Mouse (Mus musculus) megakaryocyte, adult 5-6 weeks (primary cell): Measurements from ENCODE around the gene Arhgdia. TPM values are rescaled to one million over a fixed set of nuclear protein-coding genes. Genes with fewer than 3 reads are reported as not detected.
"Not testable (repeated sequence)": the region's sequence is repeated elsewhere in the genome, so short reads cannot be mapped to it uniquely, and the experiment has no call there.

Experiments
- ATAC-seq: 2 replicates; pipeline ENCODE4 v1.8.0; 2016; ENCODE audit warnings: mild to moderate bottlenecking, inconsistent platforms; ENCODE audit not compliant: poor library complexity, severe bottlenecking
- total RNA-seq, 2 experiments: library from RNA; stranded (forward) in 1 of 2; stranded (reverse) in 1 of 2; fragments of 153-499, 151-499 nt in 1 of 2; fragments of 221-1000, 200-1000 nt in 1 of 2; gene quantifications; 2 replicates each; pipeline versions ENCODE4 v1.2.3 to v1.2.4; 2015 to 2017

Arhgdia gene
- total RNA-seq, 2 experiments from 2014 or later = 226 to 521 TPM

DNA sequence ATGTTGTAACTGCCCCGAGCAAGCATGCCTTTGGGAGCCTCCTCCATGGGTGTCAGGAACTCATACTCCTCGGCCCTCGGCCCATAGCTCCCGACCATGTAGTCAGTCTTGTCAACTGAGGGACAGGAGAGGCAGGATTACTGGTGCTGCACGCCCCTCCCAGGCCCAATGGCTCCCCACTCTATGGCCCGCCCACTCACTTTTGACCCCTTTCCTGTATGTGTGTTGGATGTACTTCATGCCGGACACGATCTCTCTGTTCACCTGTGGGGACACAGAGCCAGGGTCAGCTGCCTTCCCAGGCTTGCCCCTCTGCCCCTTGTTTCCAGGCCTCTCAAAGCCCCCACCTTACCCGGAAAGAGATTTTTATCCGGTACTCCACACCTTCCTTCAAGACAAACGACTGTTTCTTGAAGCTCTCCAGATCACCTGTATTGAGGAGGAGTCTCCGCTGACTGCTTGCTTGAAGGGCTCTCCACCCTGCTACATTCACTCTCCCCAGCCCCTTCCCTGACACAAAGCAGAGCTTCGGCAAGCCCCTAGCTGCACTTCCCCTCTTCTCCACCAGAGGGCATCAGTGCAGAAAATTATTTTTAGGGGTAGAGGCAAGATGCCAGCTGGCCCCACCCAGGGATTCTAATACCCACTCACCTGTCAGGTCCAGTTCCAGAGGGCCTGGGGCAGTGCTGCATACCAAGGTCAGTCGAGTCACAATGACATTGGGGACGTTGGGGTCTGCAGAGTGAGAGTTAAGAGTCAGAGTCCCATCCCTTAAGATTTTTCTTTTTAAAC is 1.9 kb downstream of the Arhgdia start:
- 0 out of 2 replicates have a peak, but pooled peaks have one; percentile 23 for ATAC-seq

DNA sequence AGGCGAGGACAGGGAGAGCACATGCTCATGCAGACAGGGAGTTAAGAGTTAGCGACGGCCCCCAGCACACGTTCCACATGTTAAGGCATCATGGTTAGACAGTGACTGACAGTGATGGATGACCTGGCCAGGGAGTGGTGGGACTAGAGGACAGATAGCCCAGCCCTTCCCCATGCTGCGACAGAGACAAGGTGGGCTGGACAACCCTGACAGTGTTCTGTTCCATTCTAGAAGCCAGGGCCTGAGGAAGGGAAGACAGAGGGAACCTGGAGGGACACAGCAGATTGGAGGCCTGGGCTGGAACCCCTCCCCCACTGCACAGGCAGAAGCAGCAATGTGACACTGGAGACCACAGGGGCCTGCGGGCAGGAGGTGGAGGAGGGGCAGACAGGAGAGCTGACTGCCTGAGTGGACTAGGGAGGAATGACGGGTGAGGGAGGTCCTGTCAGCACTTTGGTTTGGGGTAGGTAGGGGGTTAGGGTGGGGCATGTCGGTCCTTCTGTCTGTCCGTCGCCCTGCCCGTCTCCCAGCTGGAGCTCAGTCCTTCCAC is 2.7 kb downstream of the Arhgdia start:
- ATAC-seq = no peak

DNA sequence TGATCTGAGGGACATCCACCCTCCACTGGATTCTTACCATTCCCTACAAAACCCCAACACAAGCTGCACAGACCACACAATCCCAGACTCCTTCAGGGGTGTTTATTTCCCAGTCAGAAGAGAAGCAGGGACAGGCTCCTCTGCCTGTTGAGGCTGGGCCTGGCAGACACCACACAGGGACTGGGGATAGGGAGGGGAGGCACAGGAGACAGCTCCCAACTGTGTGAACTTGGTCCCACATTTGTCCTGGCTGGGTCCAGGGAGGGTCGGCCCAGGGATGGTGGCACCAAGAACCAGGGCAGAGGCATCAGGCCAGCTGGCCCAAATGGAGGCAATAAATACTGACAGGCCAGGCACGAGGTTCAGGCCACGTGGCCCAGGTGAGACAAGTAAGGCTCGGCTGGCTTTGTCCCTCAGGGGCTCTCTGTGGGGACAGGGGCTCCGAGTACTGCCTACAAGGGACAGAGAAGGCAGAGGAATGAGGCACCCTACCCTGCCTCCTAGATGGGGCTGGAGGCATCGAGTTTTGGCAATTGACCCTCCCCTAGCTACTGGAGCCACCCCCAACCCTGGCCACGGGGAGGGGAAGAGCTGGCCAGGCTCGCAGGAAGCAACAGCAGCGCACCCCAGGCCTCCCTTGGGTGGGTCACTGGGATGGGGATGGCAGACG is 3.3 kb downstream of the Arhgdia start:
- no peak for ATAC-seq

DNA sequence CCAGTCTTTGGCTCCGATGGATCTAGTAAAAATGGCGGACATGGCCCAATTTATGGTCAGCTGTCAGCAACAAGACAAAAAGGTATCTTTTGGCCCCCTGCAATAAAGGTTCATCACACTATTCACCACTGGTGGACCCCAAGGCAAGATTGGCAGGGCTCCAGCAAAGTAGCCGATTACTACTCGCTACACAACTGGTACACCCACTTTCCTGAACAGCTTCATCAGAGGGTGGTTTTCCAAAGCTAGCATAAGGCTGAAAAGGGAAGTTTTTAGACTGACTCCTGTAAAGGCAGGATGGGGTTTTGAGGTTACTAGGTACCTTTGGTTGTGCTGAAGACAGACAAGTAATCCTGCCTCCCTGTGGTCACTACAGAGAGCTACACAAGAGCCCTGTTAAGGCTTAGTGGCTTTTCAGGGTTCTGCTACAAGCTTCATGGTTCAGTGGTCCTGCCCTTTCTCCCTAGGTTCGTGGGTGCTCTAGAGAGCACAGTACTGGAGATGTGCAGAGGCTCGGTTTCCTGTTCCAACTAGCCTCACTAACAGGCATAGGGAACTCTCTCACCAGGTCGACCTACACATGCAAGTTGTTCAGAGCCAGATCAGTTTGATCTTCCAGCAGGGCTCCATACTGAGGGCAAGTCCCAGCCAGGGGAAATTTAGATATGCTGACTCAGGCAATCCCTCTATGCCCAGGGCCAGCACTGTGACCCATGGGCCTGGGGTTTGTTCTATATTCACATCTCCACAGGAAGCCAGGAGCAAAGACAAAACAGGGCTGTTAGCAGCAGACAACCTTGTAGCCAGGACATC is 4.0 kb downstream of the Arhgdia start:
- no peak for ATAC-seq

DNA sequence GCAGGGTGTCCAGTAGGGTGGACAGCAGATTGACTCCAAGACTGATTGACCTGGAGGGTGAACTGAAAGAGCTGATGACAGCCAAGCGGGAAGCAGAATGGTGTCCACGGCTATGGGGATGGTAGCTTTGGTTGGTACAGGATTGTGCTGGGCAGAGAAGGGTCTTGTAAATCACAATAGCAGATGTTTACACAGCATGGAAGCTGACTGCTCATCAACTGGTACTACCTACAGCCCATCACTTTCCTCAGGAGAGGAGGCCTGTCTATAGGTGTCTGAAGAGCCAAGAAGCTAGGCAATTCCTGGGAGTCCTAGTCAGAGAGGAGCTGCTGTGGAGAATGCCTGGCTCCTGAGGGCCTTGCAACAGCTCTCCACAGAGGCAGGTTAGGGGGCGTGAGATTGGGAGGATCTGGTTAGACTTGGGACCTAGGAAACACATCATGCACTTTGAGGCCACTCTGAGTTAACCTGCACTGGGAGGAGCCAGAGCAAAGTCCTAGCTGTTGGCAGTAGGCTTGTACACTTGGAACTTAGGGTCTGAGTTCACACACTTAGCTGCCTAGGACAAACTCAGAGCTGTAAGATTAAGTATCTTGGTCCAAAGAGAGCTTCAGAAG is 5.0 kb downstream of the Arhgdia start:
- ATAC-seq = no peak

DNA sequence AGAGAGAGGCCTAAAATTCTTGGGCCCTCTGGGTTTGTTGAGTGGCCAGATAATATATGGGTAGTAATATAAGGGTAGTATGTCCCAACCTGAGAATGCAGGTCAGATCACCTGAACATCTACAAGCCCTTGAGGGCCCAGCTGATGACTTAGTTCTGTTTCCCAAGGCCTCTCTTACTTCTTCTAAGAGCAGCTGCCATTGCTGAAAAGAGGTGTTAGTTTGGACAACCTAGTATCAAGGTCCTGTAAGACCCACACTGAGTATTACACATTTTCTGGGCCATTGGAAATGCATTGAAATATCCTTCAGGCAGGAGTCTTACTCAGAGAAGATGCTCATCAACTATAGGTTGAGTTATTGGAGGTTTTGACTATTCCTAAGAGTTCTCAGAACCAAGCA is 5.5 kb downstream of the Arhgdia start:
- ATAC-seq = no peak

DNA sequence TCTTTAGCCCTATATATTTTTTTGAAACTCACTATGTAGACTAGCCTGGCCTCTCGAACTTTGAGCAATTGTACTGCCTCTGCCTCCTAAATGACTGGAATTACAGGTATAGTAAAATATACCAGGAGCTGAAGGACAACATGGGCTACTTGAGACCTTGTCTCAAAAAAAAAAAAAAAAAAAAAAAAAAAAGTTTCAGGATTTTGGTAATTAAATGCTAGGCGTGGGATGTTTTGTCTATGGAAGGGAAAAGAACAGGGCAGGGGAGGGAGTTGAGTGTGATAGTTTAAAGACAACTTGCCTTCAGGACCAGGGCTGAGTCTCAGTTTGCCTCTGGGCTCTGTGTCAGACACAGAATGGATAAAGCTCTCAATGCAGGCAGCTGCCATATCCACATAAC is 6.4 kb downstream of the Arhgdia start:
- ATAC-seq = no peak

DNA sequence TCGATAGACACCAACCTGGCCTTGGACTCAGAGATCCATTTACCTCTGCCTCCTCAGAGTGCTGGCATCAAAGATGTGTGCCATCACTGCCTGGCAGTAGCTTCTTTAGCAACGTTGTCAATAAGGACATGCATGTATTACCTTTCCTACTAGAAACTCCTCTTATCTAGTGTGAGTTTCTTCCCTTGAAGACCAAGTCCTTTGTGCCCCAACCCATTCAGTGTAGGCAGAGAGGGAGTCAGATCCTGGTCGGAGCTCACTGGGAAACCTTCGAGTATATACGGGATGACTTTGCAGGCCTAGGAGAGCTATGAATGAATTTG is 7.2 kb downstream of the Arhgdia start:
- no peak for ATAC-seq

DNA sequence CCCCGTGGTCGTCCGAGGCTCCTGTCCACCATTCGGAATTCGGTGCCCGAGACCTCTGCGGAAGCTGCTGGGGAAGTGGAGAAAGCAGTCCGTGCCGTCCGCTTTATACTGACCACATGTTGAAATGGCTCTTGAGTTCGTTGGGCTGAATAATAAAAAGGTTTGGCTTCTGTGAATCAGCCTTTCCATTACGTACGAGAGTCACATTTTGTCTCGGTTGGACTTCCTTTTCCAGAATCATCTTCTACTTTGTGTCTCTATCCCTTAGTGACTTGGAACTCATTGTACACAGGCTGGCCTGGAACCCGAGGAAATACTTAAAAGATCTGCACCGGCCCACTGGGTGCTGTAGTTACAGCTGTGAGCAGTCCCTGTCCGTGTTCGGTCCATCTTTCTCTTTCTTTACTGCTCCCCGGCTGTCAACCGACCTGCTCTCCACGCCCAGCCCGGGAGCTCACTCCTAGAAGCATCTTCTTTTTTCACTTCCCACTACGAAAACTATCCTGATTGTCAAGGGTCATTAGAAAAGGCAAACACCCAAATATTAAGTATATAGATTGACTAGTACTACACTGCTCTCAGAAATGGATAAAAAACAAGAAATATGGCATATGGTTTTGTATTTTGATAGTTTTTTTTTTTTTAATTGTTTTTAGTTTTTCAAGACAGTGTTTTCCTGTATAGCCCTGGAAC is 7.7 kb downstream of the Arhgdia start:
- ATAC-seq = 0 out of 2 replicates have a peak, but pooled peaks have one; percentile 1

DNA sequence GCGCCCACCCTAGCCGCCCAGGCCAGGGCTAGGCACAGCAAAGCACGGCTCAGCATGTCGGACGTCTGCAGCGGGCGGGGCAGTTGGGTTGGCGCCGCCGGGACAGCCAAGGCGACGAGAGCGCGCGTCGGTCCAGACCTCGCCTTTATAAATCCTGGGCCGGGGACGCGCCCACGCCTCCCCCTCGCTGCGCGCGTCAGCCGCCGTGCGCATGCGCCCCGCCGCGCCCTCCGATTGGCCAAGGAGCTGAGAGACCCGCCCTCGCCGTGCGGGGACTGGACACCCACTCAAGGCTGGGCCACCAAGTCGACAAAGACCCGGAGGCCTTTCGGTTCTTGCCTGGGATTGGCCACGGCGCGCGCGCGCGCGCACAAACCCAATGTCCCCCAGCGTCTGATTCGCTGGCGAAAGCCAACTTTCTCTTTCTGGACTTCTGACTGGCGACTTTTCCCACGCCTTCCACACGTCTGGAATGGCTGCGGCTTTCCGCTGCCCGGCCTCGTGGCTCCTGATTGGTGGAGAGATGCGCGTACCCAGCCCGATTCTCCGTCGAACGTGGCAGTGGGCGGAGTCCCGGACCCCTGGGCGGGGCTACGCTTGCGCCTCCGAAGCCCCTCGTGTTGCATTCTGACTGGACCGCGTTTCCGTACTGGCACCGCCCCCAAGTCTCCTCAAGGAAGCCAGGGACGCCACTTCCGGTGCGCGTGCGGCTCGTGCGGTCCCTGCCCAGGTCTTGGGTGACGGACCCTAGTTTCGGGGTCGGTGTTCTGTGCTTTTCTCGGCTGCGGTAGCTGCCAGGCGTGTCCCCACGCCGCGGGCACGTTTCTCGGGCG is 8.5 kb downstream of the Arhgdia start, which contains the start of gene P4hb:
Gene P4hb (minus strand): TSS at position 502 of the 833 bp plus-strand sequence.
- ATAC-seq = peak; percentile 77

DNA sequence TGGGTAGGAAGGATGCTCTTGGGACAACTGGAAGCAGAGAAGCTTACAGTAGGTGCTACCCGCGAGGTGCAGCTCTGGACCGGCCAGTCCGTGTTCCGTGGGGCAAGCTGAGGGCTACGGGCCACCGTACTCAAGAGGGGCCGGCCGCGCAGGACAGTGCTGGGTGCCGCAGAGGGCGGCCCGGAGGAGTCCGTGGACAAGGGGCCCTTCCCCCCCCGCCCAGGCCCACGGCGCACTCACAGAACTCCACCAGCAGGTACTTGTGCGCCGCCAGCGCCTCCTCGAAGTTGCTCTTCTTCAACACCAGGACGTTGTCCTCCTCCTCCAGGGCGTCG is 9.0 kb downstream of the Arhgdia start:
- peak; percentile 1; the same call in 1 of the 2 replicates for ATAC-seq

DNA sequence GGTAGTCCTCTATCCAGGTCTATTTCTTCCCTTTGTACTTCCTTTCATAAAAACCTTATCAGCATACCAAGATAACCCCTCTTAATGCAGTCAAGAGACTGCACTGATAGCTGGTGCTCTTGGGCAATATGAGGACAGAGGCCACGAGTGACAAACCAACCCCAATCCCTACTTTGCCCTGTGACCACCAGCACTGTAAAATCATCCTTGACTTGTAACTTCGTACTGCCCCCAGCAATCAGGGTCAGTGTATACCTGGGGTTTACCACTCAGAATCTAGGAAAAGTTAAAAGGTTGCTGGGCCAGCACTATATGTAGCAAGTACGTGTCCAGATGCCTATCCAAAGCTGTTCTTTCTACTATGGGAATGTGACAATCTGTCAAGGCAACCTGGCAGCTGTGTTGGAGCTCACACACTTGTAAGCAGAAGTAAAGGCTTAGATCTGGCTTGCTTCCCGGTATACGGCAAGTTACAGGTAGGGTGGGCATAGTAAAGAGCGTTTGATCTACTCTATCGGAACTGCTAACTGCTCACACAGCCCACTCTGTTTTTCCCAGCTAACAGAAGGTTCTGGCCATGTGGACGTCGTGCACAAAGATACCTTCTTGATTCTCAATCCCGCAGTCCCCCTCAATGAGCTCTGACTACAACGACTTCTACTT is 9.5 kb downstream of the Arhgdia start:
- ATAC-seq = no peak

DNA sequence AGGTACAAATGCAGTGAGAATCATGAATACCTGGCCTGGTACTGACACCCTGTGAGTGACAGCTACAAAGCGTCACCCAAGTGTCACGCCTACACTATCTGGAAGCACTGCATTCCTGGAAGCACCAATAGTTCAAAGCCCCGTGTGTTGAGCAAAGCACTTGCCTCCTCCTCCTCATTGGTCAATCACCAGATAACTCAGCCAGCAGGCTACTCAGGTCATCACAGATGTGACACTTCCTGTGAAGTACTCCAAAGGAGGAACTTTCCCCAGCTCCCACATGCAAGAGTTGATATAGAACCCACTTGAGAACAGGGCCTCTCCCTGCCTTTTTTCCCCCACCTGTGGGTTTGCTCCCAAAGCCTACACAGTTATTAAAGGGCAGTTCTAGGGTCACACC is 10.3 kb downstream of the Arhgdia start:
- ATAC-seq = peak; percentile 33

DNA sequence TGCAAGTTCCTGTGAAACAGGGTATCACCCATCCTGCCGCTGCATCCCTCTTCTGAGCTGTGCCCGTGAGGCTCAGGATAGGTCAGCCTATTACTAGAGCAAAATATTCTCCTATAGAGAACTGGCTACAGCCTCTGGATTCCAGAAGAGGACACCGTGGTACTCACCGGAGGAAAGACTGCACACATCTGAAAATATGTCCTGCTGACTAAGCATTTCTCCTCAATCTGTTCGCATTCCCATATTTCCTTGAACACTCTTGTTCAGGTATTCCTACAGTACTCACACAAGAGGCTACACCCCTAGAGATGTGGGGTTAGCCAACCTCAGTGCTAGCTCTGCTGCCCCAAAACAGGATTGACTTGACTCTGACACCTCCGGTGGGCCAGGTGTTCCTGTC is 13.1 kb downstream of the Arhgdia start:
- no peak for ATAC-seq

DNA sequence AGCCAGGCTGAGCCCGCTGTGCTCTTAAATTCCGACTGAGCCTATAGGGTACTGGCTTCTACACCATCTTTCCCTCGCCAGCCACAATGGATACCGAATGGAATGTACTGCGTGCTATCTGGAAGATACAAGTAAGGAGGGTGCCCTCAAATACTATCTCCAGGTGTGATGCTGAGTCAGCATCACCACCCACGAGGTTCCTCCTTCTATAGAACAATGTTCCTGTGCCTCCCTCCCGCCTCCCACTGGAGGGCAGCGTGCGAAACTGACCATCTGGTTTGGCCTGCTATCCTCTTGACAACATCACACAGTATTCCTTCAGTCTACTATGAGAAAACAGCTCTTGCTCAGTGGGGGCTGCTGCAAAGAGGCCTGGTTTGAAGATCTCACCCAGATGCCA is 16.3 kb downstream of the Arhgdia start:
- ATAC-seq = no peak

DNA sequence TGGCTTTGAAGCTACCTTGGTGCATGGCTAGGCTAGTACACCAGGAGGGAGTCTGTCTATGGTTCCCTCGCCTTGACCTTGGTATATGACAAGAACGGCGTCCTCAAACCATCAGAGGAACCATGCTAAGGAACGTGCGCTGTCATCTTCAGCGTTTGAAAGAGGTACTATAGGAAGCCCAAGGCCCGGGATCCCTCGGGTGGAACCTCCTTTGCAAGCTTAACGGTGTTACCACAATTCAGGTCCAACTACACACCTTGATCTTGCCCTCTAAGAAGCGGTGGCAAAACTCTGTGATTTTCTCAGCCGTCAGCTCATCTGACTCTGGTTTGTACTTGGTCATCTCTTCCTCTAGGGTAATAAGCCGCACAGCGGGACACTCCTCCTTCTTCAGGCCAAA is 18.5 kb downstream of the Arhgdia start:
- no peak for ATAC-seq

DNA sequence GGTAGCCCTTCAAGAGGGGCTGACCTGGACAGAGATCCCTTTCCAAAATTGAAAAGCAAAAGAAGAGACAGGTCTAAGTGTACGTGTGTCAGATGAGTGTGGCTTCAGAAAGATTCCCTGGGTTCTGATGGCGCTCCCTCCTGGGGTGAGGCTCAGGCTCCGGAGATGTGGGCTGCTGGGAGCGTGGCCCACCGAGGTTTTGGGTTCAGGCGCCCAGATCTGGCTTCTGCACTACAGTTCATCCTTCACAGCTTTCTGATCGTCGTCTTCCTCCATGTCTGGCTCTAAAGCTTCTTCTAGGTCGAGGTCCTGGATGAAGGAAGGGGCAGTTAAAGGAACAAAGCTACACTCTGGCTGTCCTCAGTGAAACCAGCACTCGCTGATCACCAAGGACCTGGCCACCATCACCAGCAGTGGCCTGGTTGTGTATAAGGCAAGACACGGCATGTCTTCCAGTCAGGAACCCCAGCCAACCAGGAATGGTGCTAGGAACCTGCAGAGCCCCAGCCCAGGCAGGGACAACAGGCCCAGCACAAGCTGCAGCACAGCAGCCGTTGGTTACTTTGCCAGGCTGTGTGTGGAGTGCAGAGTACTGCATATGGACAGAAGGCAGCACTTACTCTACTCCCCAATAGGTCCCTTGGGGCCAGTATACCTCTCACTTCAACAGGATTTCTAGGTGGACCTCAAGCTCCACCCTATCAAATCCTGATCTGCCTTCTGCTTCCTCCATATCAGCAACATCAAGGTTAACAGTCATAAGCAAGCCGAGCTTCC is 20.3 kb downstream of the Arhgdia start:
- ATAC-seq = no peak

DNA sequence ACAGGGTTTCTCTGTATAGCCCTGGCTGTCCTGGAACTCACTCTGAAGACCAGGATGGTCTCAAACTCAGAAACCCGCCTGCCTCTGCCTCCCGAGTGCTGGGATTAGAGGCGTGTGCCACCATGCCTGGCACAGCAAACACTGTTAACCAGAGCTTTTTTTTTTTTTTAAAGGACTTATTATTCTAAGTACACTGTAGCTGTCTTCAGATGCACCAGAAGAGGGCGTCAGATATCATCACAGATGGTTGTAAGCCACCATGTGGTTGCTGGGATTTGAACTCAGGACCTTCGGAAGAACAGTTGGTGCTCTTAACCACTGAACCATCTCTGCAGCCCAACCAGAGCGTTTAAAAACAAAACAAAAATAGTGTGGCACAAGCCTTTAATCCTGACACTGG is 22.6 kb downstream of the Arhgdia start:
- ATAC-seq = not testable (repeated sequence)
